Mouse (Mus musculus) megakaryocyte, embryonic 14.5 days (primary cell): Measurements from ENCODE around the gene Ube2e1.

Experiments used
- FLI1 ChIP-seq: IDR thresholded peaks from 2 replicates; pipeline ENCODE4 v1.6.1; 2012; ENCODE audit warnings: low read length, inconsistent platforms, mixed read lengths
- GATA1 ChIP-seq: IDR thresholded peaks from 3 replicates; pipeline ENCODE4 v1.6.1; 2012; ENCODE audit warnings: mixed read lengths, low read length, inconsistent platforms, borderline replicate concordance

DNA sequence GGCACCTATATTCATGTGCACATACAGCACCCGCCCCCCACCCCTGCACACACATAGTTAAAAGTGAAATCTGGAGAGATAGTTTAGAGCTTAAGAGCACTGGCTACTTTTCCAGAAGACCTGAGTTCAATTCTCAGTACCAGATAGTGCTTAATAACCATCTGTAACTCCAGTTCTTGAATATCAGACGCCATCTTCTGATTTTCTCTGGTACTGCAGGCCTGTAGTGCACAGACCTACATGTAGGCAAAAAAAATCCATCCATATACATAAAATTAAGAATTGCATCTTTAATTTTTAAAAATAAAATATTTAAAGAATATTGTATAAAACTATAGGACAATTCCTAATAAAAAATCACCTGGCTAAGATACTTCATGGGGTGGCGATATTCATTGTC is 70.5 kb downstream of the Ube2e1 start:
- TF ChIP-seq FLI1 (no peak), GATA1 (no peak)
